Comparison of ENCODE assay signal across 20 mouse cellular contexts in the genomic region with DNA sequence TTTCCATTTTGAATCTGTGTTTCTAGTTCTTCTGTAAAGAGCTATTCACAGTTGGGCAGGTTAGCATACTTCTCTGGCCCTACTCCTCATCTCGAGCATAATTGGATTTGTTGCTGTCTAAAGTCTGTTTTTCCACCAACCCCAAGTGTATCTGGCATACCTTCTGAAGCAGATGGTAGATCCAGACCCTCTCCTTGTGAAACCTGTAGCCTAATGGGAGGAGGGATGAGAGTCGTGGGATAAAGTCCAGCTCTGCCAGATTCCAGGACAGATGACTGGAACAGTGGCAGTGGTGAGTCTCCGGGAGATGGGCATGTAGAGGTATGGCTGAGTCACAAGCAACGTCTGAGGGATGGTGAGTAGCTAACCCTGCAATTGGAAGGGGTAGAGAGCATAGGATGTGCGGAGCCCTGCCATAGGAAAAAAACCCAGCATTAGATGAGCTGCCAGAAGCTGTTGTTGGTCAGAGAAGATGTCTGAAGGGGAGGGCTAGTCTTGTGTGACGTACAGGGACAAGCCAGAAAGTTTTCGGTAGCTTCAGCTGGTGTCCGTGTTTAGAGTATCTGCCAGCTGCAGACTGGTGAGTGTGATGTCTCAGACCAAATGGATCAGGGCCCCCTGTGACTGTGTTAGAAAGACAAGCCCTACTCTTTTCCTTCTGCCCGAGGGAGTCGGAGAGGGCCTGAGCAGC.
DNase-seq lines count a peak whose midpoint lies in the region; ATAC-seq and TF ChIP-seq lines count a peak whose summit lies in the region.
"Had no signal": no experiment of that assay in that cellular context is flagged by ENCODE, and none has a peak within 500 bp of the region (broad histone marks: within the 10 kb centered on the region; RNA-seq: fewer than 3 reads in every experiment).

No protein-coding gene starts in this region.

- peak; percentile 54 to 69 for DNase-seq in cerebellum, postnatal 14 days
- no peak for DNase-seq in cerebellum, adult 8-10 months
- DNase-seq in heart, adult 8-10 months (ENCODE audit: low spot score) = no peak
- DNase-seq in lung, embryonic 14.5 days = peak; percentile 51
- DNase-seq in lung, postnatal 36 days = no peak
- peak; percentile 31 for DNase-seq in Muller cell, postnatal 12 days (ENCODE audit: inconsistent ontology term)
- no peak for DNase-seq in adipocyte (ENCODE audit: low spot score)
- DNase-seq: adrenal gland, postnatal 36 days; gastrocnemius, postnatal 14 days; heart, postnatal 36 days; right cerebral cortex, postnatal 14 days; spleen, adult 18-20 months; thymus, postnatal 25 days had no signal

- no peak overlapping the region for H3K9ac ChIP-seq in heart, embryonic 15.5 days
- no peak overlapping the region for H3K9ac ChIP-seq in lung, embryonic 14.5 days
- H3K9ac ChIP-seq: liver, embryonic 14.5 days; midbrain, embryonic 12.5 days; neural tube, embryonic 13.5 days had no signal

- 66% methylated on average over 10 of the region's 10 CpGs for WGBS in heart, embryonic 15.5 days
- WGBS in lung, embryonic 14.5 days = 48% methylated on average over 10 of the region's 10 CpGs

- H3K9me3 ChIP-seq in heart, embryonic 15.5 days (replicated peaks) = no peaks in the 10 kb centered on the region
- no peaks in the 10 kb centered on the region for H3K9me3 ChIP-seq in lung, embryonic 14.5 days (ENCODE audit: low read depth, low read length)
- H3K9me3 ChIP-seq: midbrain, embryonic 12.5 days; neural tube, embryonic 13.5 days had no signal

- 0 out of 2 replicates have a peak overlapping the region, but pooled peaks have one; percentile 15 for H3K27ac ChIP-seq in heart, embryonic 15.5 days
- no peak overlapping the region for H3K27ac ChIP-seq in lung, embryonic 14.5 days (ENCODE audit: low read depth)
- H3K27ac ChIP-seq: liver, embryonic 14.5 days; macrophage; neural tube, embryonic 13.5 days had no signal

- H3K27me3 ChIP-seq in heart, embryonic 15.5 days = no peaks in the 10 kb centered on the region
- H3K27me3 ChIP-seq in lung, embryonic 14.5 days (ENCODE audit: insufficient read depth, low read length) = no peaks in the 10 kb centered on the region
- H3K27me3 ChIP-seq: CH12.LX; midbrain, embryonic 12.5 days; neural tube, embryonic 13.5 days had no signal

- no peak overlapping the region for H3K4me3 ChIP-seq in heart, embryonic 15.5 days
- H3K4me3 ChIP-seq in lung, embryonic 14.5 days (ENCODE audit: low read depth, low read length) = no peak overlapping the region
- H3K4me3 ChIP-seq: midbrain, embryonic 12.5 days; neural tube, embryonic 13.5 days had no signal

- no peak for TF ChIP-seq CTCF in lung, embryonic 14.5 days (IDR thresholded peaks at IDR 0.05; ENCODE audit: low read depth)

- peaks cover 39% of the 10 kb centered on the region for H3K4me1 ChIP-seq in heart, embryonic 15.5 days (replicated peaks)
- no peaks in the 10 kb centered on the region for H3K4me1 ChIP-seq in lung, embryonic 14.5 days (ENCODE audit: insufficient read depth)

- ATAC-seq in heart, embryonic 15.5 days (replicated peaks; ENCODE audit: insufficient number of reproducible peaks, insufficient read depth, low FRiP score, low read depth) = no peak
- peak; percentile 54 for ATAC-seq in lung, embryonic 14.5 days (ENCODE audit: insufficient read depth)
- ATAC-seq: hindbrain, embryonic 16.5 days had no signal

- no peak overlapping the region for H3K4me2 ChIP-seq in heart, embryonic 15.5 days
- no peak overlapping the region for H3K4me2 ChIP-seq in lung, embryonic 14.5 days
- H3K4me2 ChIP-seq: midbrain, embryonic 12.5 days; neural tube, embryonic 13.5 days had no signal

- H3K36me3 ChIP-seq in heart, embryonic 15.5 days = no peaks in the 10 kb centered on the region
- peaks cover 10% of the 10 kb centered on the region; the same call in 1 of the 2 replicates for H3K36me3 ChIP-seq in lung, embryonic 14.5 days (ENCODE audit: insufficient read depth)
- H3K36me3 ChIP-seq: neural tube, embryonic 13.5 days had no signal

Comparison
In these comparisons a context has a peak if more than half of its experiments do, and no peak if none do; other contexts are left out.
1. DNase-seq: peak in cerebellum, postnatal 14 days (2 of 2), lung, embryonic 14.5 days (single experiment) and Muller cell, postnatal 12 days (single experiment); none in cerebellum, adult 8-10 months (single experiment), heart, adult 8-10 months (single experiment), lung, postnatal 36 days (single experiment) and adipocyte (single experiment).